Mouse (Mus musculus) left cerebral cortex, adult 9 months (tissue): ENCODE results near the gene Cep19.

Experiments
- DNase-seq, 2 experiments: peaks; one replicate each; pipeline ENCODE4 v3.0.0; 2022; ENCODE audit warnings: low spot score in 2 of 2

Cep19 gene

GRCm38 (mm10) chr16:32107342-32108045 is 7.9 kb downstream of the Cep19 start:
- DNase-seq = no peak

- DNase-seq = no peak
These were observed 8.6 kb downstream of the Cep19 start for GRCm38 (mm10) chr16:32108170-32108569.

- DNase-seq = no peak
These were observed 9.0 kb downstream of the Cep19 start for GRCm38 (mm10) chr16:32108578-32108977.

- no peak for DNase-seq
These were observed 11.5 kb downstream of the Cep19 start for GRCm38 (mm10) chr16:32110951-32111699.

GRCm38 (mm10) chr16:32113541-32114218 is 14.1 kb downstream of the Cep19 start:
- peak in 1 of 2 experiments; percentile 70 for DNase-seq

GRCm38 (mm10) chr16:32114406-32114805 is 14.8 kb downstream of the Cep19 start:
- DNase-seq = no peak

GRCm38 (mm10) chr16:32114968-32115695 is 15.5 kb downstream of the Cep19 start:
- peak in 1 of 2 experiments; percentile 84 for DNase-seq

- DNase-seq = no peak
These were observed 16.2 kb downstream of the Cep19 start for GRCm38 (mm10) chr16:32115781-32116180.

- no peak for DNase-seq
These were observed 16.6 kb downstream of the Cep19 start for GRCm38 (mm10) chr16:32116186-32116585.

- no peak for DNase-seq
These were observed 20.9 kb downstream of the Cep19 start for GRCm38 (mm10) chr16:32120454-32120853.

- DNase-seq = no peak
These were observed 24.4 kb downstream of the Cep19 start for GRCm38 (mm10) chr16:32124020-32124419.

GRCm38 (mm10) chr16:32124444-32125335 is 25.1 kb downstream of the Cep19 start:
- DNase-seq = no peak

GRCm38 (mm10) chr16:32125364-32125763 is 25.8 kb downstream of the Cep19 start:
- DNase-seq = no peak

GRCm38 (mm10) chr16:32127046-32127445 is 27.4 kb downstream of the Cep19 start:
- no peak for DNase-seq

- DNase-seq = no peak
These were observed 30.0 kb downstream of the Cep19 start for GRCm38 (mm10) chr16:32129449-32130189.

- DNase-seq = no peak
These were observed 30.7 kb downstream of the Cep19 start for GRCm38 (mm10) chr16:32130190-32130826.

- no peak for DNase-seq
These were observed 33.5 kb downstream of the Cep19 start for GRCm38 (mm10) chr16:32133148-32133547.

- no peak for DNase-seq
These were observed 36.3 kb downstream of the Cep19 start for GRCm38 (mm10) chr16:32135842-32136357.

- peak in 1 of 2 experiments; percentile 43 for DNase-seq
These were observed 39.4 kb downstream of the Cep19 start for GRCm38 (mm10) chr16:32138954-32139353.
